Mouse (Mus musculus): ENCODE data around the gene Drd5.

Drd5 gene

GRCm38 (mm10) chr5:38318966-38319786 is at the start of gene Drd5:
Gene Drd5 (plus strand): TSS chr5:38319367.
- in situ Hi-C loops (cut with MboI; ENCODE audit: low pct_unique_long_range_greater_than_20kb in 1 of 2, low sequenced_read_pairs in 2 of 2, unreplicated experiment in 1 of 2): loop anchor here (10.0 to 25.0 kb wide), 3 partner anchors 193 to 443 kb away; partner anchors contain the start of gene Slc2a9 (in 1 of the 2)

- in situ Hi-C loops (cut with MboI; ENCODE audit: low pct_unique_long_range_greater_than_20kb in 1 of 2, low sequenced_read_pairs in 2 of 2, unreplicated experiment in 1 of 2): no loop called here
Measured at GRCm38 (mm10) chr5:38270942-38271341, 48.2 kb upstream of the Drd5 start.

DNA sequence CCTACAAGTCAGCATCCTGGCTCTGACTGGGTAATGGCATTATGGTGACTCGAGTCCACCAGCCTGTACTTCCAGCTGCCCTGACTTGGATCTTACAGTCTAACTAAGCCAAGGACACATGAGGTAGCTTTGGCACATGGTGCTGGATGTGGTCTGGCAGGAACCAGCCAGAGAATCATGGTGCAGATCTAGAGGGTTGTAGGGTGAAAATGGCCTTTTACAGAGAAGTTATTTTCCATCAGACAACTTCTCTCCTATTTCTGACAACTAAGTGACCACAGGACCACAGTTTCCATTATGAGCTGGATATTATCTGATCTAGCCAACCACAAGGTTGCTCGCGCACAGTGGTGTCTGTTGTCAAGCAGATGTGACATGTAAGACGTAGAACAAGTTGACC is 45.3 kb upstream of the Drd5 start:
- in situ Hi-C loops (cut with MboI; ENCODE audit: low pct_unique_long_range_greater_than_20kb in 1 of 2, low sequenced_read_pairs in 2 of 2, unreplicated experiment in 1 of 2): no loop called here

GRCm38 (mm10) chr5:38275771-38276170 is 43.4 kb upstream of the Drd5 start, which contains the start of gene Otop1:
Gene Otop1 (plus strand): TSS chr5:38275972.
- in situ Hi-C loops (cut with MboI; ENCODE audit: low pct_unique_long_range_greater_than_20kb in 1 of 2, low sequenced_read_pairs in 2 of 2, unreplicated experiment in 1 of 2): no loop called here

GRCm38 (mm10) chr5:38276451-38276850 is 42.7 kb upstream of the Drd5 start:
- in situ Hi-C loops (cut with MboI; ENCODE audit: low pct_unique_long_range_greater_than_20kb in 1 of 2, low sequenced_read_pairs in 2 of 2, unreplicated experiment in 1 of 2): no loop called here

- in situ Hi-C loops (cut with MboI; ENCODE audit: low pct_unique_long_range_greater_than_20kb in 1 of 2, low sequenced_read_pairs in 2 of 2, unreplicated experiment in 1 of 2): no loop called here
Measured at GRCm38 (mm10) chr5:38277098-38277866, 41.9 kb upstream of the Drd5 start.

GRCm38 (mm10) chr5:38277936-38278600 is 41.1 kb upstream of the Drd5 start:
- in situ Hi-C loops (cut with MboI; ENCODE audit: low pct_unique_long_range_greater_than_20kb in 1 of 2, low sequenced_read_pairs in 2 of 2, unreplicated experiment in 1 of 2): no loop called here

- in situ Hi-C loops (cut with MboI; ENCODE audit: low pct_unique_long_range_greater_than_20kb in 1 of 2, low sequenced_read_pairs in 2 of 2, unreplicated experiment in 1 of 2): no loop called here
Measured at GRCm38 (mm10) chr5:38280075-38280474, 39.1 kb upstream of the Drd5 start.

GRCm38 (mm10) chr5:38285724-38286123 is 33.4 kb upstream of the Drd5 start:
- in situ Hi-C loops (cut with MboI; ENCODE audit: low pct_unique_long_range_greater_than_20kb in 1 of 2, low sequenced_read_pairs in 2 of 2, unreplicated experiment in 1 of 2): no loop called here

- in situ Hi-C loops (cut with MboI; ENCODE audit: low pct_unique_long_range_greater_than_20kb in 1 of 2, low sequenced_read_pairs in 2 of 2, unreplicated experiment in 1 of 2): no loop called here
Measured at GRCm38 (mm10) chr5:38288476-38288875, 30.7 kb upstream of the Drd5 start.

- in situ Hi-C loops (cut with MboI; ENCODE audit: low pct_unique_long_range_greater_than_20kb in 1 of 2, low sequenced_read_pairs in 2 of 2, unreplicated experiment in 1 of 2): loop anchor here (10.0 to 25.0 kb wide), 4 partner anchors 210 to 460 kb away; partner anchors contain the start of gene Slc2a9 (in 1 of the 2)
Measured at GRCm38 (mm10) chr5:38301761-38302411, 17.3 kb upstream of the Drd5 start.

DNA sequence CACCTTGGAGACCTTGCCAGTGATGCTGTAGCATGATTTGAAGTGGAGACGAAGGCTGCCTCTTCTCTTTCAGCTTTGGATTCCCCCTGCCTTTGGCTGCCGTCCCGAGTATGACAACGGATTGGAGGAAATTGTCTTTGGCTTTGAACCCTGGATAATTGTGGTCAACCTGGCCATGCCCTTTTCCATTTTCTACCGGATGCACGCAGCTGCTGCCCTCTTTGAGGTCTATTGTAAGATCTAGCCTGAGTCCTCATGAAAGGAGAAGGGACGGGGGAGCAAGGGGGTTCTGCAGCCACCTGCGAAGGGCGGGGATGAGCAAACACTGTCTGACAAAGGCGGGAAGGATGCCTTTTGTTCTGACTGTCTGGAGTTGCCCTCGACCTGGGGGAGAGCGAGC is 16.5 kb upstream of the Drd5 start:
- in situ Hi-C loops (cut with MboI; ENCODE audit: low pct_unique_long_range_greater_than_20kb in 1 of 2, low sequenced_read_pairs in 2 of 2, unreplicated experiment in 1 of 2): loop anchor here (10.0 to 25.0 kb wide), 4 partner anchors 210 to 460 kb away; partner anchors contain the start of gene Slc2a9 (in 1 of the 2)

- in situ Hi-C loops (cut with MboI; ENCODE audit: low pct_unique_long_range_greater_than_20kb in 1 of 2, low sequenced_read_pairs in 2 of 2, unreplicated experiment in 1 of 2): loop anchor here (10.0 to 25.0 kb wide), 4 partner anchors 207 to 457 kb away; partner anchors contain the start of gene Slc2a9 (in 1 of the 2)
Measured at GRCm38 (mm10) chr5:38305241-38305640, 13.9 kb upstream of the Drd5 start.

GRCm38 (mm10) chr5:38307255-38308101 is 11.7 kb upstream of the Drd5 start:
- in situ Hi-C loops (cut with MboI; ENCODE audit: low pct_unique_long_range_greater_than_20kb in 1 of 2, low sequenced_read_pairs in 2 of 2, unreplicated experiment in 1 of 2): loop anchor here (10.0 to 25.0 kb wide), 4 partner anchors 205 to 455 kb away; partner anchors contain the start of gene Slc2a9 (in 1 of the 2)

- in situ Hi-C loops (cut with MboI; ENCODE audit: low pct_unique_long_range_greater_than_20kb in 1 of 2, low sequenced_read_pairs in 2 of 2, unreplicated experiment in 1 of 2): loop anchor here (10.0 to 25.0 kb wide), 4 partner anchors 203 to 453 kb away; partner anchors contain the start of gene Slc2a9 (in 1 of the 2)
Measured at GRCm38 (mm10) chr5:38308873-38309272, 10.3 kb upstream of the Drd5 start.

DNA sequence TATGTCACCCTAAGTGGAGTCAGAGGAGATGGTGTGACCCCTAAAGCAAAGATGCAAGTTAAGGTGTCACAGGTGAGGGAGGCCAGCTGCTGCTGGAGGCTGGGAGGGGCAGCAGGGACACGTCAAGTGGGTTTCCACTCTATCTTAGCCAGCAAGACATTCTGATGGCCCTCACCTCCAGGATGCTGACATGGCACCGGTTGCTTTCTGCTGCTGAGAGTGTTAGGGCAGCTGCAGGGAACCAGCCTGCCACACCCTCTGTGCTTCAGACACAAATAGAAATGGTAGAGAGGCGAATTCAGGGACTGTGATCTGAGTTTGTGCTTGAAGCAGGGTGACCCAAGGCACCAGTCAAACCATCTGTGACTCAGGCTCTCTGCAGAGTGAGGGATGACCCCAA is 9.4 kb upstream of the Drd5 start:
- in situ Hi-C loops (cut with MboI; ENCODE audit: low pct_unique_long_range_greater_than_20kb in 1 of 2, low sequenced_read_pairs in 2 of 2, unreplicated experiment in 1 of 2): loop anchor here (10.0 to 25.0 kb wide), 4 partner anchors 203 to 453 kb away; partner anchors contain the start of gene Slc2a9 (in 1 of the 2)

DNA sequence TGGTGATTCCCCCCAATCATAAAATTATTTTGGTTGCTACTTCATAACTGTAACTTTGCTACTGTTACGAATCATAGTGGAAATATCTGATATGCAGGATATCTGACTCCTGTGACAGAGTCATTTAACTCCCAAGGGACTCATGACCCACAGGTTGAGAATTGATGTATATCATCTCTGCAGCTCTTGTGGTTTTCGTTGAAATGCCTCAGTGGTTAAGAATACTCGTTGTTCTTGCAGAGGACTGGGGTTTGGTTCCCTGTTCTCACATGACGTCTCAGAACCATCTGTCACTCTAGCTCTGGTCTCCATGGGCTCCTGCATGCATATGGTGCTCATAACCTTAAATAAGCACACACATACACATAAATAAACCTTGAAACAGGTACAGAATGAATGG is 14.2 kb downstream of the Drd5 start:
- in situ Hi-C loops (cut with MboI; ENCODE audit: low pct_unique_long_range_greater_than_20kb in 1 of 2, low sequenced_read_pairs in 2 of 2, unreplicated experiment in 1 of 2): no loop called here
